Mouse (Mus musculus) B cell, adult 67 days (primary cell): ENCODE measurements around the gene Lclat1. TPM values are rescaled to one million over a fixed set of nuclear protein-coding genes. Genes with fewer than 3 reads are reported as not detected.

Source experiments
- total RNA-seq, 2 experiments: library from RNA; stranded (reverse); gene quantifications; 4 replicates each; pipeline ENCODE4 v1.2.4; 2023

Gene Lclat1
- 10 to 100 TPM; 23.3 to 30.2 TPM for total RNA-seq

DNA sequence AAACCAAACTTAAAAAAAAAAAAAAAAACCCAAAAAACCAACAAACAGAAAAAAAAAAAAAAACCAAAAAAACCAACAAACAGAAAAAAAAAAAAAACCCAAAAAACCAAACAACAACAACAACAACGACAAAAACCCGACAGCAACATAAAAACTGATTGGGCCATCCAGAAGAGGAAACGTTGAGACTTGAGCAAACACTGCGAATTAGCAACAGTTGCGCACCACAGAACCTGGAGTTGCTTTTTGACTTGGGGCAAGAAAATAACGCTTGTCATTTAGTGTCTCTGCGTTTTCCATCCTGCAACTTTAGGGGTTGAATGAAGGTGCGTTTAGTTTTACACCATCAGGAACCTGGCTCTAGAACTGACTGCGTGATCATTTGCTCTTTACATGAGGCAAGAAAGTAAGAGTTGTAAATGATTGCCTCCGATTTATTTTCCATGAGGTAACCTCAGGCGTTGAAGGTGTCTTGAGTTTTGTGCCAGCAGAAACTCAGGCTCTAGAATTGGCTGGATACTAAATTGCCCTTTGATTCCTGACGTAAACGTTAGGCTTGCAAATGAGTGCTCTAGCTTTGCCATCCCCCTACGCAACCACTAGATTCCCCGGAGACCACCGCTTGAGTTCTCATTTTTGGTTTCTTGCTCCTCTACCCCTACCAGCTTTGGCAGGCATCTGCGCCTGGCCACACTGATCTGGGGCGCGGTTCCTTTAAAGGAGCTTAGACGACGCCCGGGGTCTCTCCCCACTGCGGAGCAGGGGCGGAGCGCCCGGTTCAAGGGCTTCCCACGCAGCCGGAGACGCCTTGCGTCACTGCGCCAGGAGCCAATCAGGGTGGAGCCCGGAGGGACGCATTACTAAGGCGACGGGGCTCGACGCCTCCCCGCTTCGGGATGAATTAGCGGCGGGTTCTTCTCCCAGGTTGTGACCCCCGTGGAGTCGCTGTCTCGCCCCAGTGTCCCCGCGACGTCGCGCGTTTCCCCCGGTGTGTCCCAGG is at the start of gene Lclat1:
Gene Lclat1 (plus strand): TSS at position 828 of the 1,000 bp plus-strand sequence.

Other genes with a start within 250 kb of the Lclat1 start
- gene Lbh, start 189.7 kb upstream of the Lclat1 start, total RNA-seq: 100 to 1,000 TPM; 372 to 395 TPM